Comparison of ENCODE assay signal across 20 mouse cellular contexts in genomic region chr3:28453458-28453857, GRCm38 (mm10).
"Had no signal": no experiment of that assay in that cellular context is flagged by ENCODE, and none has a peak within 500 bp of the region (broad histone marks: within the 10 kb centered on the region; RNA-seq: fewer than 3 reads in every experiment).

No protein-coding gene starts in this region.

- H3K27me3 ChIP-seq: lung, embryonic 15.5 days; megakaryocyte, embryonic 14.5 days; midbrain, embryonic 13.5 days; midbrain, embryonic 15.5 days; neural tube, embryonic 12.5 days had no signal

- DNase-seq: liver, postnatal 0 days; lung, adult 2 months; lung, postnatal 14 days; lung, postnatal 36 days; retina, postnatal 1 day; right cerebral cortex, adult 18-20 months; right cerebral cortex, postnatal 25 days; right cerebral cortex, postnatal 4 days; spleen, adult 18-20 months; thymus, adult 18-20 months; thymus, postnatal 14 days; thymus, postnatal 36 days had no signal

- H3K4me3 ChIP-seq: lung, embryonic 15.5 days; megakaryocyte, embryonic 14.5 days; midbrain, embryonic 13.5 days; midbrain, embryonic 15.5 days; neural tube, embryonic 12.5 days had no signal

- H3K9ac ChIP-seq: liver, postnatal 0 days; lung, embryonic 15.5 days; midbrain, embryonic 13.5 days; midbrain, embryonic 15.5 days; neural tube, embryonic 12.5 days had no signal

- H3K36me3 ChIP-seq: lung, embryonic 15.5 days; midbrain, embryonic 13.5 days; midbrain, embryonic 15.5 days; neural tube, embryonic 12.5 days had no signal

- H3K9me3 ChIP-seq: lung, embryonic 15.5 days; megakaryocyte, embryonic 14.5 days; midbrain, embryonic 13.5 days; midbrain, embryonic 15.5 days; neural tube, embryonic 12.5 days had no signal

- H3K4me1 ChIP-seq: lung, embryonic 15.5 days; midbrain, embryonic 15.5 days; neural tube, embryonic 12.5 days had no signal

- H3K27ac ChIP-seq: lung, embryonic 15.5 days; macrophage; midbrain, embryonic 13.5 days; midbrain, embryonic 15.5 days; neural tube, embryonic 12.5 days had no signal

- H3K4me2 ChIP-seq: lung, embryonic 15.5 days; midbrain, embryonic 11.5 days; midbrain, embryonic 13.5 days; midbrain, embryonic 15.5 days; neural tube, embryonic 12.5 days had no signal

- ATAC-seq: liver, postnatal 0 days; lung, postnatal 0 days; midbrain, embryonic 13.5 days had no signal
